ENCODE assay signal across 9 mouse cellular contexts in the genomic region with DNA sequence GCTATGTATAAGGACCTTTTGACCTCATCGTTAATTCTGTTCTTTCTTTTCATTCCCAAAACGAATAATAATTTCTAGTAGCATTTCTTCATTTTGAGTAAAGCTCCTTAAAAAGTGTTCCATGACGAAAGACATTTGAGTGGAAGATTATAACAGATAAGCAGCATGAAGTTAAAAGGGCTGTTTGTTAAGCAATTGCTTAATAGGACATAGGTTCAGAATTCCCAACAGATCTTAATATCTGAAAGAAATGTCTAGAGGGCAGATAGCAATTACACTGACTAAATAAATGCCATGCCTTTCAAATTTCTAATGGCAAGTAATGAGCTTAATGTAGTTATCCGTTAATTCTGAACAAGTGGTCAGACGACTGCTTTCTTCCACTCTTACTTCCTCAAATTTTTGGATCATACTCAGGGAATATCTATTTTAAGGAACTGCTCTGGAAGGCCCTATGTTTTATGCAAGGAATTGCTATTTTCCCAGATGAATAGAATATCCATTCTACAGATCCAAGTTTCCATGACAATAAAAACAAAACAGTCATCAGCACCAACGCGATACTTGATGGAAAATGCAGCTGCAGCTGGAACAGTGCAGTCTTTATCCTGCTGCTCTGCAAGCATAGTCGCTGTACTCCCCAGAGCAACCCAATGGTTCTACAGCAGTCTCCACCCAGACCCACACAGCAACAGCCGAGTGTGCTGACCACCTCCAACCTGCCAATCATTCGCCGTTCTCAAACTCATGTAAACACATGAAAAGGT.
DNase-seq lines count a peak whose midpoint lies in the region; ATAC-seq and TF ChIP-seq lines count a peak whose summit lies in the region.
"Had no signal": no experiment of that assay in that cellular context is flagged by ENCODE, and none has a peak within 500 bp of the region (broad histone marks: within the 10 kb centered on the region; RNA-seq: fewer than 3 reads in every experiment).

No protein-coding gene starts in this region.

- TF ChIP-seq CTCF in intestine, postnatal 0 days (IDR thresholded peaks at IDR 0.05; ENCODE audit: low read depth) = no peak

- H3K4me3 ChIP-seq in intestine, embryonic 14.5 days (ENCODE audit: low read depth, low read length) = no peak overlapping the region
- no peak overlapping the region for H3K4me3 ChIP-seq in intestine, postnatal 0 days (ENCODE audit: low read depth, low read length)
- H3K4me3 ChIP-seq in embryonic facial prominence, embryonic 11.5 days (ENCODE audit: low read depth, low read length) = no peak overlapping the region

- 0 out of 2 replicates have a peak, but pooled peaks have one; percentile 53 for ATAC-seq in intestine, embryonic 14.5 days (replicated peaks; ENCODE audit: low FRiP score, low TSS enrichment, low read depth)
- no peak for ATAC-seq in intestine, postnatal 0 days
- no peak for ATAC-seq in embryonic facial prominence, embryonic 11.5 days (replicated peaks; ENCODE audit: insufficient number of reproducible peaks, low FRiP score, low TSS enrichment, low read depth)
- no peak for ATAC-seq in activated CD4-positive, CD25-positive, alpha-beta regulatory T cell, adult 4 months

- H3K9me3 ChIP-seq in intestine, embryonic 14.5 days (ENCODE audit: control insufficient read depth, low read length) = no peaks in the 10 kb centered on the region
- no peaks in the 10 kb centered on the region for H3K9me3 ChIP-seq in intestine, postnatal 0 days (ENCODE audit: control insufficient read depth)
- no peaks in the 10 kb centered on the region for H3K9me3 ChIP-seq in embryonic facial prominence, embryonic 11.5 days (replicated peaks; ENCODE audit: control insufficient read depth, low read length)

- 70% methylated on average over 11 of the region's 11 CpGs for WGBS in intestine, embryonic 14.5 days
- 61% methylated on average over 11 of the region's 11 CpGs for WGBS in intestine, postnatal 0 days
- WGBS in embryonic facial prominence, embryonic 11.5 days = 57% methylated on average over 11 of the region's 11 CpGs

- H3K9ac ChIP-seq in intestine, embryonic 14.5 days (ENCODE audit: low read length) = no peak overlapping the region
- no peak overlapping the region for H3K9ac ChIP-seq in intestine, postnatal 0 days (ENCODE audit: low read depth, low read length)
- H3K9ac ChIP-seq in embryonic facial prominence, embryonic 11.5 days (replicated peaks; ENCODE audit: low read length) = no peak overlapping the region

- no peak overlapping the region for H3K4me2 ChIP-seq in intestine, embryonic 14.5 days (ENCODE audit: low read length)
- H3K4me2 ChIP-seq in intestine, postnatal 0 days (replicated peaks; ENCODE audit: low read depth) = no peak overlapping the region
- no peak overlapping the region for H3K4me2 ChIP-seq in embryonic facial prominence, embryonic 11.5 days (ENCODE audit: low read depth, low read length)

- H3K27me3 ChIP-seq in intestine, embryonic 14.5 days (replicated peaks; ENCODE audit: control insufficient read depth, insufficient read depth, low read length) = no peaks in the 10 kb centered on the region
- no peaks in the 10 kb centered on the region for H3K27me3 ChIP-seq in intestine, postnatal 0 days (replicated peaks; ENCODE audit: control insufficient read depth, insufficient read depth, low read length)
- H3K27me3 ChIP-seq in embryonic facial prominence, embryonic 11.5 days (ENCODE audit: control insufficient read depth, insufficient read depth, low read length) = no peaks in the 10 kb centered on the region
- H3K27me3 ChIP-seq: CH12.LX had no signal

- H3K27ac ChIP-seq in intestine, embryonic 14.5 days (ENCODE audit: low read depth) = no peak overlapping the region
- H3K27ac ChIP-seq in intestine, postnatal 0 days (ENCODE audit: low read depth, low read length) = no peak overlapping the region
- H3K27ac ChIP-seq in embryonic facial prominence, embryonic 11.5 days (replicated peaks; ENCODE audit: low read depth, low read length) = no peak overlapping the region

- no peaks in the 10 kb centered on the region for H3K4me1 ChIP-seq in intestine, embryonic 14.5 days (replicated peaks; ENCODE audit: control insufficient read depth, insufficient read depth, low read length)
- no peaks in the 10 kb centered on the region for H3K4me1 ChIP-seq in intestine, postnatal 0 days (replicated peaks; ENCODE audit: control insufficient read depth, insufficient read depth, low read length)
- no peaks in the 10 kb centered on the region for H3K4me1 ChIP-seq in embryonic facial prominence, embryonic 11.5 days (ENCODE audit: control insufficient read depth, insufficient read depth, low read length)

- no peak for DNase-seq in intestine, embryonic 14.5 days (ENCODE audit: low spot score)
- peak; percentile 39 for DNase-seq in embryonic facial prominence, embryonic 11.5 days (ENCODE audit: low spot score)
- peak; percentile 87 for DNase-seq in heart, adult 8-10 months (ENCODE audit: low spot score)
- peak; percentile 28 for DNase-seq in left cerebral cortex, adult 11 months (ENCODE audit: low spot score)
- DNase-seq in right cerebral cortex, postnatal 10 days (ENCODE audit: low spot score in 2 of 2) = peak; percentile 46 to 70
- DNase-seq in thymus, postnatal 25 days = no peak

- H3K36me3 ChIP-seq in intestine, embryonic 14.5 days (ENCODE audit: control insufficient read depth, insufficient read depth, low read length) = no peaks in the 10 kb centered on the region
- no peaks in the 10 kb centered on the region for H3K36me3 ChIP-seq in intestine, postnatal 0 days (ENCODE audit: control insufficient read depth, insufficient read depth)
- no peaks in the 10 kb centered on the region for H3K36me3 ChIP-seq in embryonic facial prominence, embryonic 11.5 days (replicated peaks; ENCODE audit: control insufficient read depth, insufficient read depth, low read depth, low read length)

Comparison
In these comparisons a context has a peak if more than half of its experiments do, and no peak if none do; other contexts are left out.
1. DNase-seq: peak in embryonic facial prominence, embryonic 11.5 days (single experiment), heart, adult 8-10 months (single experiment), left cerebral cortex, adult 11 months (single experiment) and right cerebral cortex, postnatal 10 days (2 of 2); none in intestine, embryonic 14.5 days (single experiment) and thymus, postnatal 25 days (single experiment).